Mouse (Mus musculus): ENCODE measurements around the gene Ggct. TPM values are rescaled to one million over a fixed set of nuclear protein-coding genes. Genes with fewer than 3 reads are reported as not detected.

Gene Ggct
- polyA plus RNA-seq, 1 experiment: 1.2 TPM

GRCm38 (mm10) chr6:55012516-55012915, 19.8 kb upstream of the Ggct start:
- Histone ChIP-seq H3K27ac (ENCODE audit: control insufficient read depth, insufficient read depth, low read length) (no peak overlapping the region), H3K4me1 (replicated peaks; ENCODE audit: control insufficient read depth, insufficient read depth, low read length) (0 out of 2 replicates have a peak, but pooled peaks cover 6% of the 10 kb centered on the region), H3K4me3 (ENCODE audit: control insufficient read depth, insufficient read depth, low read length) (no peak overlapping the region), H3K27me3 (ENCODE audit: control insufficient read depth, insufficient read depth, low read length) (no peaks in the 10 kb centered on the region), H3K36me3 (ENCODE audit: control insufficient read depth, insufficient read depth, low read length) (no peaks in the 10 kb centered on the region)
- 91% methylated on average over 7 of the region's 7 CpGs for WGBS
- no peak for DNase-seq
- no peak for TF ChIP-seq POLR2A (IDR thresholded peaks at IDR 0.05; ENCODE audit: control insufficient read depth, extremely low read depth, insufficient read depth, low read length, poor library complexity)
- no peak for TF ChIP-seq CTCF (IDR thresholded peaks at IDR 0.05; ENCODE audit: borderline replicate concordance, control insufficient read depth, extremely low read depth, insufficient read depth, low read length, poor library complexity)

GRCm38 (mm10) chr6:55010330-55011091, 17.8 kb upstream of the Ggct start:
- no peaks in the 10 kb centered on the region for H3K27me3 ChIP-seq (ENCODE audit: control insufficient read depth, insufficient read depth, low read length)
- H3K27ac ChIP-seq (ENCODE audit: control insufficient read depth, insufficient read depth, low read length): no peak overlapping the region
- DNase-seq: no peak
- H3K4me1 ChIP-seq (replicated peaks; ENCODE audit: control insufficient read depth, insufficient read depth, low read length): no peaks in the 10 kb centered on the region
- H3K36me3 ChIP-seq (ENCODE audit: control insufficient read depth, insufficient read depth, low read length): no peaks in the 10 kb centered on the region
- TF ChIP-seq POLR2A (IDR thresholded peaks at IDR 0.05; ENCODE audit: control insufficient read depth, extremely low read depth, insufficient read depth, low read length, poor library complexity) (no peak), CTCF (IDR thresholded peaks at IDR 0.05; ENCODE audit: borderline replicate concordance, control insufficient read depth, extremely low read depth, insufficient read depth, low read length, poor library complexity) (no peak)
- no peak overlapping the region for H3K4me3 ChIP-seq (ENCODE audit: control insufficient read depth, insufficient read depth, low read length)
- 94% methylated on average over 4 of the region's 4 CpGs for WGBS

GRCm38 (mm10) chr6:55009391-55010230, 16.9 kb upstream of the Ggct start:
- no peak for DNase-seq
- no peak overlapping the region for H3K4me3 ChIP-seq (ENCODE audit: control insufficient read depth, insufficient read depth, low read length)
- H3K27me3 ChIP-seq (ENCODE audit: control insufficient read depth, insufficient read depth, low read length): no peaks in the 10 kb centered on the region
- H3K4me1 ChIP-seq (replicated peaks; ENCODE audit: control insufficient read depth, insufficient read depth, low read length): no peaks in the 10 kb centered on the region
- H3K27ac ChIP-seq (ENCODE audit: control insufficient read depth, insufficient read depth, low read length): no peak overlapping the region
- WGBS: 81% methylated on average over 16 of the region's 16 CpGs
- TF ChIP-seq POLR2A (IDR thresholded peaks at IDR 0.05; ENCODE audit: control insufficient read depth, extremely low read depth, insufficient read depth, low read length, poor library complexity) (no peak), CTCF (IDR thresholded peaks at IDR 0.05; ENCODE audit: borderline replicate concordance, control insufficient read depth, extremely low read depth, insufficient read depth, low read length, poor library complexity) (no peak)
- H3K36me3 ChIP-seq (ENCODE audit: control insufficient read depth, insufficient read depth, low read length): no peaks in the 10 kb centered on the region

- TF ChIP-seq CTCF (IDR thresholded peaks at IDR 0.05; ENCODE audit: borderline replicate concordance, control insufficient read depth, extremely low read depth, insufficient read depth, low read length, poor library complexity) (no peak), POLR2A (IDR thresholded peaks at IDR 0.05; ENCODE audit: control insufficient read depth, extremely low read depth, insufficient read depth, low read length, poor library complexity) (no peak)
- DNase-seq: no peak
- no peak overlapping the region for H3K4me3 ChIP-seq (ENCODE audit: control insufficient read depth, insufficient read depth, low read length)
- no peaks in the 10 kb centered on the region for H3K4me1 ChIP-seq (replicated peaks; ENCODE audit: control insufficient read depth, insufficient read depth, low read length)
- no peaks in the 10 kb centered on the region for H3K36me3 ChIP-seq (ENCODE audit: control insufficient read depth, insufficient read depth, low read length)
- no peak overlapping the region for H3K27ac ChIP-seq (ENCODE audit: control insufficient read depth, insufficient read depth, low read length)
- H3K27me3 ChIP-seq (ENCODE audit: control insufficient read depth, insufficient read depth, low read length): no peaks in the 10 kb centered on the region
- WGBS: 96% methylated on average over 8 of the region's 8 CpGs
Observed at GRCm38 (mm10) chr6:55008401-55008800, 15.7 kb upstream of the Ggct start.

GRCm38 (mm10) chr6:55003559-55003958, 10.8 kb upstream of the Ggct start:
- WGBS: 56% methylated on average over 4 of the region's 4 CpGs
- DNase-seq: no peak
- Histone ChIP-seq H3K36me3 (ENCODE audit: control insufficient read depth, insufficient read depth, low read length) (no peaks in the 10 kb centered on the region), H3K27me3 (ENCODE audit: control insufficient read depth, insufficient read depth, low read length) (no peaks in the 10 kb centered on the region), H3K4me3 (ENCODE audit: control insufficient read depth, insufficient read depth, low read length) (no peak overlapping the region), H3K27ac (ENCODE audit: control insufficient read depth, insufficient read depth, low read length) (no peak overlapping the region), H3K4me1 (replicated peaks; ENCODE audit: control insufficient read depth, insufficient read depth, low read length) (no peaks in the 10 kb centered on the region)
- TF ChIP-seq POLR2A (IDR thresholded peaks at IDR 0.05; ENCODE audit: control insufficient read depth, extremely low read depth, insufficient read depth, low read length, poor library complexity) (no peak), CTCF (IDR thresholded peaks at IDR 0.05; ENCODE audit: borderline replicate concordance, control insufficient read depth, extremely low read depth, insufficient read depth, low read length, poor library complexity) (no peak)

GRCm38 (mm10) chr6:55002438-55002837, 9.7 kb upstream of the Ggct start:
- TF ChIP-seq CTCF (IDR thresholded peaks at IDR 0.05; ENCODE audit: borderline replicate concordance, control insufficient read depth, extremely low read depth, insufficient read depth, low read length, poor library complexity): no peak
- TF ChIP-seq POLR2A (IDR thresholded peaks at IDR 0.05; ENCODE audit: control insufficient read depth, extremely low read depth, insufficient read depth, low read length, poor library complexity): no peak
- no peak overlapping the region for H3K27ac ChIP-seq (ENCODE audit: control insufficient read depth, insufficient read depth, low read length)
- 90% methylated on average over 4 of the region's 4 CpGs for WGBS
- no peaks in the 10 kb centered on the region for H3K4me1 ChIP-seq (replicated peaks; ENCODE audit: control insufficient read depth, insufficient read depth, low read length)
- H3K27me3 ChIP-seq (ENCODE audit: control insufficient read depth, insufficient read depth, low read length): no peaks in the 10 kb centered on the region
- no peak overlapping the region for H3K4me3 ChIP-seq (ENCODE audit: control insufficient read depth, insufficient read depth, low read length)
- H3K36me3 ChIP-seq (ENCODE audit: control insufficient read depth, insufficient read depth, low read length): no peaks in the 10 kb centered on the region
- DNase-seq: no peak
